Mouse (Mus musculus) forebrain, embryonic 10.5 days (tissue): ENCODE measurements around the gene Dnmbp. TPM values are rescaled to one million over a fixed set of nuclear protein-coding genes. Genes with fewer than 3 reads are reported as not detected.

Experiments
- DNase-seq: peaks from one replicate; pipeline ENCODE4 v3.0.0-alpha.2; 2017; ENCODE audit warnings: low spot score; ENCODE audit errors: extremely low spot score
- H3K27ac ChIP-seq: fragments of 300-500 bp; sonication (generic); 2 replicates; pipeline ENCODE4 v1.5.1; 2016; ENCODE audit warnings: mild to moderate bottlenecking
- H3K27me3 ChIP-seq: fragments of 300-500 bp; sonication (generic); 2 replicates; pipeline ENCODE4 v1.6.1; 2016; ENCODE audit warnings: mild to moderate bottlenecking; ENCODE audit not compliant: poor library complexity, severe bottlenecking
- H3K36me3 ChIP-seq: fragments of 300-500 bp; sonication (generic); replicated peaks from 2 replicates; pipeline ENCODE4 v1.6.1; 2016; ENCODE audit warnings: mild to moderate bottlenecking, moderate library complexity
- H3K4me1 ChIP-seq: fragments of 300-500 bp; sonication (generic); 2 replicates; pipeline ENCODE4 v1.6.1; 2016
- H3K4me3 ChIP-seq: fragments of 300-500 bp; sonication (generic); 2 replicates; pipeline ENCODE4 v1.5.1; 2016; ENCODE audit warnings: mild to moderate bottlenecking, moderate library complexity
- H3K9me3 ChIP-seq: fragments of 300-500 bp; sonication (generic); 2 replicates; pipeline ENCODE4 v1.6.1; 2016; ENCODE audit warnings: mild to moderate bottlenecking, moderate library complexity
- WGBS: fragments of 180-500 bp; shearing (Covaris S2); methylation state at CpG from one replicate; pipeline ENCODE4 v1.1.7; 2016; 5-methylcytosine and 5-hydroxymethylcytosine counted together
- polyA plus RNA-seq: library from polyadenylated mRNA; unstranded; fragments of >200 nt; fragmentation: Nextera tagmentation; extraction: Ambion mirVana; gene quantifications from 2 replicates; pipeline ENCODE4 v1.2.1, GENCODE M21; 2016

Gene Dnmbp
- polyA plus RNA-seq, 1 experiment from 2014 or later = 18.4 TPM

- WGBS = 79% methylated on average over 3 of the region's 3 CpGs
- no peak for DNase-seq
- H3K27ac ChIP-seq = no peak overlapping the region
- H3K4me1 ChIP-seq = peaks cover 20% of the 10 kb centered on the region
- peaks cover 17% of the 10 kb centered on the region for H3K27me3 ChIP-seq
- peaks cover 5% of the 10 kb centered on the region for H3K9me3 ChIP-seq
- no peak overlapping the region for H3K4me3 ChIP-seq
- H3K36me3 ChIP-seq = peaks cover 2% of the 10 kb centered on the region; the same call in 1 of the 2 replicates
Observed at GRCm38 (mm10) chr19:43918834-43919233, 21.2 kb downstream of the Dnmbp start.

GRCm38 (mm10) chr19:43917763-43918162 lies 22.2 kb downstream of the Dnmbp start:
- Histone ChIP-seq H3K27me3 (peaks cover 17% of the 10 kb centered on the region), H3K36me3 (no peaks in the 10 kb centered on the region), H3K4me1 (peaks cover 20% of the 10 kb centered on the region), H3K4me3 (no peak overlapping the region), H3K9me3 (no peaks in the 10 kb centered on the region; the same call in 1 of the 2 replicates), H3K27ac (no peak overlapping the region)
- DNase-seq = no peak
- 89% methylated on average over 6 of the region's 6 CpGs for WGBS

- no peak overlapping the region for H3K27ac ChIP-seq
- no peak for DNase-seq
- peaks cover 17% of the 10 kb centered on the region for H3K27me3 ChIP-seq
- peaks cover 20% of the 10 kb centered on the region for H3K4me1 ChIP-seq
- no peaks in the 10 kb centered on the region for H3K36me3 ChIP-seq
- no peak overlapping the region for H3K4me3 ChIP-seq
- 86% methylated on average over 2 of the region's 2 CpGs for WGBS
- no peaks in the 10 kb centered on the region for H3K9me3 ChIP-seq
Observed at GRCm38 (mm10) chr19:43917406-43917691, 22.6 kb downstream of the Dnmbp start.

GRCm38 (mm10) chr19:43916586-43917405 lies 23.2 kb downstream of the Dnmbp start:
- no peak for DNase-seq
- H3K4me3 ChIP-seq = no peak overlapping the region
- peaks cover 15% of the 10 kb centered on the region for H3K27me3 ChIP-seq
- no peak overlapping the region for H3K27ac ChIP-seq
- WGBS = 71% methylated on average over 21 of the region's 21 CpGs
- no peaks in the 10 kb centered on the region for H3K9me3 ChIP-seq
- H3K36me3 ChIP-seq = no peaks in the 10 kb centered on the region
- peaks cover 20% of the 10 kb centered on the region for H3K4me1 ChIP-seq

GRCm38 (mm10) chr19:43915431-43915830 lies 24.6 kb downstream of the Dnmbp start:
- Histone ChIP-seq H3K4me3 (no peak overlapping the region), H3K9me3 (no peaks in the 10 kb centered on the region), H3K27ac (no peak overlapping the region), H3K36me3 (0 out of 2 replicates have a peak, but pooled peaks cover 3% of the 10 kb centered on the region), H3K4me1 (peaks cover 13% of the 10 kb centered on the region), H3K27me3 (peaks cover 2% of the 10 kb centered on the region)
- DNase-seq = no peak
- 74% methylated on average over 9 of the region's 9 CpGs for WGBS

GRCm38 (mm10) chr19:43914986-43915385 lies 25.0 kb downstream of the Dnmbp start:
- Histone ChIP-seq H3K27me3 (no peaks in the 10 kb centered on the region), H3K27ac (no peak overlapping the region), H3K9me3 (no peaks in the 10 kb centered on the region), H3K4me1 (peaks cover 10% of the 10 kb centered on the region), H3K4me3 (no peak overlapping the region), H3K36me3 (0 out of 2 replicates have a peak, but pooled peaks cover 3% of the 10 kb centered on the region)
- WGBS = 93% methylated on average over 9 of the region's 9 CpGs
- DNase-seq = no peak

GRCm38 (mm10) chr19:43912775-43913486 lies 27.1 kb downstream of the Dnmbp start:
- no peak for DNase-seq
- H3K36me3 ChIP-seq = 0 out of 2 replicates have a peak, but pooled peaks cover 3% of the 10 kb centered on the region
- 85% methylated on average over 4 of the region's 4 CpGs for WGBS

GRCm38 (mm10) chr19:43906492-43906891 lies 33.5 kb downstream of the Dnmbp start:
- Histone ChIP-seq H3K27ac (no peak overlapping the region), H3K36me3 (peaks cover 14% of the 10 kb centered on the region; the same call in 1 of the 2 replicates), H3K9me3 (no peaks in the 10 kb centered on the region), H3K4me3 (no peak overlapping the region), H3K4me1 (peaks cover 11% of the 10 kb centered on the region), H3K27me3 (no peaks in the 10 kb centered on the region)
- no peak for DNase-seq
- WGBS = 92% methylated on average over 7 of the region's 7 CpGs

More at GRCm38 (mm10) chr19:43912775-43913486, 27.1 kb downstream of the Dnmbp start:
- Histone ChIP-seq H3K9me3 (no peaks in the 10 kb centered on the region), H3K27me3 (no peaks in the 10 kb centered on the region), H3K4me1 (peaks cover 10% of the 10 kb centered on the region), H3K27ac (no peak overlapping the region), H3K4me3 (no peak overlapping the region)

- DNase-seq = no peak
- WGBS = 47% methylated on average over 5 of the region's 5 CpGs
- Histone ChIP-seq H3K36me3 (peaks cover 17% of the 10 kb centered on the region; the same call in 1 of the 2 replicates), H3K4me3 (no peak overlapping the region), H3K27me3 (no peaks in the 10 kb centered on the region), H3K9me3 (no peaks in the 10 kb centered on the region), H3K4me1 (peaks cover 11% of the 10 kb centered on the region), H3K27ac (no peak overlapping the region)
Observed at GRCm38 (mm10) chr19:43905985-43906384, 34.0 kb downstream of the Dnmbp start.

GRCm38 (mm10) chr19:43905136-43905535 lies 34.9 kb downstream of the Dnmbp start:
- H3K27ac ChIP-seq = 0 out of 2 replicates have a peak overlapping the region, but pooled peaks have one; percentile 46
- WGBS = 47% methylated on average over 8 of the region's 8 CpGs
- no peak for DNase-seq

GRCm38 (mm10) chr19:43904327-43904726 lies 35.7 kb downstream of the Dnmbp start:
- no peak for DNase-seq
- H3K9me3 ChIP-seq = no peaks in the 10 kb centered on the region
- H3K36me3 ChIP-seq = peaks cover 21% of the 10 kb centered on the region; the same call in 1 of the 2 replicates
- 91% methylated on average over 11 of the region's 11 CpGs for WGBS
- no peak overlapping the region for H3K27ac ChIP-seq
- H3K4me1 ChIP-seq = peaks cover 11% of the 10 kb centered on the region
- H3K4me3 ChIP-seq = no peak overlapping the region
- H3K27me3 ChIP-seq = no peaks in the 10 kb centered on the region

More at GRCm38 (mm10) chr19:43905136-43905535, 34.9 kb downstream of the Dnmbp start:
- H3K4me1 ChIP-seq = peaks cover 11% of the 10 kb centered on the region
- H3K9me3 ChIP-seq = no peaks in the 10 kb centered on the region
- H3K27me3 ChIP-seq = no peaks in the 10 kb centered on the region
- H3K4me3 ChIP-seq = no peak overlapping the region
- H3K36me3 ChIP-seq = peaks cover 19% of the 10 kb centered on the region; the same call in 1 of the 2 replicates

- WGBS = 46% methylated on average over 12 of the region's 12 CpGs
- Histone ChIP-seq H3K9me3 (no peaks in the 10 kb centered on the region), H3K27ac (no peak overlapping the region), H3K4me3 (no peak overlapping the region), H3K4me1 (peaks cover 11% of the 10 kb centered on the region), H3K36me3 (peaks cover 21% of the 10 kb centered on the region; the same call in 1 of the 2 replicates), H3K27me3 (no peaks in the 10 kb centered on the region)
- no peak for DNase-seq
Observed at GRCm38 (mm10) chr19:43902887-43903286, 37.1 kb downstream of the Dnmbp start.

GRCm38 (mm10) chr19:43900690-43901089 lies 39.3 kb downstream of the Dnmbp start:
- no peak for DNase-seq
- H3K27ac ChIP-seq = no peak overlapping the region
- WGBS = 87% methylated on average over 9 of the region's 9 CpGs
- H3K36me3 ChIP-seq = peaks cover 20% of the 10 kb centered on the region; the same call in 1 of the 2 replicates
- peaks cover 10% of the 10 kb centered on the region for H3K4me1 ChIP-seq
- no peaks in the 10 kb centered on the region for H3K9me3 ChIP-seq
- H3K4me3 ChIP-seq = no peak overlapping the region
- no peaks in the 10 kb centered on the region for H3K27me3 ChIP-seq
